In genomic region chr5:130950421-130950820, GRCm38 (mm10) we compare ENCODE assay signal across 10 mouse cellular contexts.
DNase-seq lines count a peak whose midpoint lies in the region; ATAC-seq and TF ChIP-seq lines count a peak whose summit lies in the region.
"Had no signal": no experiment of that assay in that cellular context is flagged by ENCODE, and none has a peak within 500 bp of the region (broad histone marks: within the 10 kb centered on the region; RNA-seq: fewer than 3 reads in every experiment).

No protein-coding gene starts in this region.

- H3K36me3 ChIP-seq in forebrain, embryonic 10.5 days (replicated peaks) = no peaks in the 10 kb centered on the region
- H3K36me3 ChIP-seq in forebrain, embryonic 16.5 days (ENCODE audit: control insufficient read depth, insufficient read depth) = no peaks in the 10 kb centered on the region
- no peaks in the 10 kb centered on the region for H3K36me3 ChIP-seq in lung, embryonic 14.5 days (ENCODE audit: insufficient read depth)
- no peaks in the 10 kb centered on the region for H3K36me3 ChIP-seq in embryonic facial prominence, embryonic 12.5 days
- H3K36me3 ChIP-seq: midbrain, embryonic 15.5 days had no signal

- ATAC-seq in forebrain, embryonic 16.5 days = no peak
- no peak; the same call in 1 of the 2 replicates for ATAC-seq in lung, embryonic 14.5 days (ENCODE audit: insufficient read depth)
- ATAC-seq in embryonic facial prominence, embryonic 12.5 days (ENCODE audit: insufficient number of reproducible peaks, insufficient read depth, low FRiP score, low TSS enrichment) = 0 out of 2 replicates have a peak, but pooled peaks have one; percentile 47
- ATAC-seq in inflammation-experienced regulatory T-cells, adult 6 months = no peak
- ATAC-seq: liver, postnatal 0 days; midbrain, embryonic 15.5 days had no signal

- DNase-seq in forebrain, embryonic 10.5 days (ENCODE audit: extremely low spot score, low spot score) = peak; percentile 25
- DNase-seq in lung, embryonic 14.5 days = no peak
- no peak for DNase-seq in lung, adult 2 months
- DNase-seq in retina, postnatal 1 day = peak; percentile 31
- no peak for DNase-seq in layer of hippocampus, postnatal 25 days (ENCODE audit: extremely low spot score in 1 of 2, low spot score in 1 of 2)
- DNase-seq: liver, postnatal 0 days had no signal

- TF ChIP-seq CTCF in lung, embryonic 14.5 days (IDR thresholded peaks at IDR 0.05; ENCODE audit: low read depth) = no peak
- TF ChIP-seq CTCF in lung, adult 2 months (IDR thresholded peaks at IDR 0.05; ENCODE audit: insufficient read depth, low read length) = no peak

- peaks cover 7% of the 10 kb centered on the region; the same call in 1 of the 2 replicates for H3K9me3 ChIP-seq in forebrain, embryonic 10.5 days
- peaks cover 4% of the 10 kb centered on the region; the same call in 1 of the 2 replicates for H3K9me3 ChIP-seq in forebrain, embryonic 16.5 days (ENCODE audit: control insufficient read depth, low read length)
- no peaks in the 10 kb centered on the region for H3K9me3 ChIP-seq in lung, embryonic 14.5 days (ENCODE audit: low read depth, low read length)
- no peaks in the 10 kb centered on the region for H3K9me3 ChIP-seq in embryonic facial prominence, embryonic 12.5 days

- 40% methylated on average over 4 of the region's 4 CpGs for WGBS in forebrain, embryonic 10.5 days
- WGBS in forebrain, embryonic 16.5 days = 50% methylated on average over 4 of the region's 4 CpGs
- 33% methylated on average over 4 of the region's 4 CpGs for WGBS in lung, embryonic 14.5 days
- 49% methylated on average over 4 of the region's 4 CpGs for WGBS in lung, adult 2 months
- 32% methylated on average over 4 of the region's 4 CpGs for WGBS in embryonic facial prominence, embryonic 12.5 days

- H3K4me3 ChIP-seq in forebrain, embryonic 10.5 days = no peak overlapping the region
- H3K4me3 ChIP-seq in forebrain, embryonic 16.5 days (replicated peaks; ENCODE audit: low read length) = no peak overlapping the region
- no peak overlapping the region for H3K4me3 ChIP-seq in lung, embryonic 14.5 days (ENCODE audit: low read depth, low read length)
- H3K4me3 ChIP-seq in lung, adult 2 months (replicated peaks; ENCODE audit: extremely low read depth, low read depth, low read length) = no peak overlapping the region
- H3K4me3 ChIP-seq in embryonic facial prominence, embryonic 12.5 days = no peak overlapping the region
- H3K4me3 ChIP-seq: midbrain, embryonic 15.5 days had no signal

- H3K9ac ChIP-seq in forebrain, embryonic 16.5 days (replicated peaks; ENCODE audit: low read depth, low read length) = no peak overlapping the region
- H3K9ac ChIP-seq in lung, embryonic 14.5 days = no peak overlapping the region
- H3K9ac ChIP-seq in embryonic facial prominence, embryonic 12.5 days = no peak overlapping the region
- H3K9ac ChIP-seq: liver, postnatal 0 days; midbrain, embryonic 15.5 days had no signal

- H3K27me3 ChIP-seq in forebrain, embryonic 10.5 days (ENCODE audit: poor library complexity, severe bottlenecking) = no peaks in the 10 kb centered on the region
- H3K27me3 ChIP-seq in forebrain, embryonic 16.5 days (replicated peaks; ENCODE audit: control insufficient read depth, insufficient read depth, low read length) = no peaks in the 10 kb centered on the region
- H3K27me3 ChIP-seq in lung, embryonic 14.5 days (ENCODE audit: insufficient read depth, low read length) = no peaks in the 10 kb centered on the region
- no peaks in the 10 kb centered on the region for H3K27me3 ChIP-seq in embryonic facial prominence, embryonic 12.5 days
- H3K27me3 ChIP-seq: midbrain, embryonic 15.5 days had no signal

- no peak for TF ChIP-seq POLR2A in lung, adult 2 months (IDR thresholded peaks at IDR 0.05; ENCODE audit: borderline replicate concordance, extremely low read depth, low read depth, low read length)

- peaks cover 8% of the 10 kb centered on the region for H3K4me1 ChIP-seq in forebrain, embryonic 10.5 days
- 0 out of 2 replicates have a peak, but pooled peaks cover 3% of the 10 kb centered on the region for H3K4me1 ChIP-seq in forebrain, embryonic 16.5 days (replicated peaks; ENCODE audit: control insufficient read depth, insufficient read depth, low read length)
- no peaks in the 10 kb centered on the region for H3K4me1 ChIP-seq in lung, embryonic 14.5 days (ENCODE audit: insufficient read depth)
- no peaks in the 10 kb centered on the region for H3K4me1 ChIP-seq in lung, adult 2 months (ENCODE audit: control insufficient read depth, insufficient read depth, low read length)
- H3K4me1 ChIP-seq in embryonic facial prominence, embryonic 12.5 days = no peaks in the 10 kb centered on the region
- H3K4me1 ChIP-seq: midbrain, embryonic 15.5 days had no signal

- H3K4me2 ChIP-seq in forebrain, embryonic 16.5 days (ENCODE audit: low read length) = no peak overlapping the region
- H3K4me2 ChIP-seq in lung, embryonic 14.5 days = no peak overlapping the region
- H3K4me2 ChIP-seq in embryonic facial prominence, embryonic 12.5 days (replicated peaks) = no peak overlapping the region
- H3K4me2 ChIP-seq: midbrain, embryonic 15.5 days had no signal

- H3K27ac ChIP-seq in forebrain, embryonic 10.5 days = peak overlapping the region; percentile 53
- no peak overlapping the region for H3K27ac ChIP-seq in forebrain, embryonic 16.5 days (ENCODE audit: low read length)
- peak overlapping the region; percentile 54 for H3K27ac ChIP-seq in lung, embryonic 14.5 days (ENCODE audit: low read depth)
- no peak overlapping the region for H3K27ac ChIP-seq in embryonic facial prominence, embryonic 12.5 days

Comparison
In these comparisons a context has a peak if more than half of its experiments do, and no peak if none do; other contexts are left out.
1. H3K27ac ChIP-seq: peak in forebrain, embryonic 10.5 days (single experiment) and lung, embryonic 14.5 days (single experiment); none in forebrain, embryonic 16.5 days (single experiment) and embryonic facial prominence, embryonic 12.5 days (single experiment).
2. DNase-seq: peak in forebrain, embryonic 10.5 days (single experiment) and retina, postnatal 1 day (single experiment); none in lung, embryonic 14.5 days (single experiment), lung, adult 2 months (single experiment) and layer of hippocampus, postnatal 25 days (0 of 2).